Mouse (Mus musculus) mouse trophoblast stem cell (cell line): Measurements from ENCODE around the gene Rap1gap2.

Experiments used
- in situ Hi-C, 2 experiments: fragments of 300-500 bp; cut with MseI, MboI; formaldehyde crosslinking; loops; 2 replicates in 1 of 2; 3 replicates in 1 of 2; pipeline ENCODE4 v1.15.1; 2025

Rap1gap2 gene

GRCm38 (mm10) chr11:74537352-74537751 lies 73.4 kb downstream of the Rap1gap2 start:
- in situ Hi-C loops, result loop anchor here in 1 of 2 experiments (10.0 kb wide), 1 partner anchor 473 kb away; the partner anchor contains the start of gene Zfp616

GRCm38 (mm10) chr11:74536140-74536842 lies 74.4 kb downstream of the Rap1gap2 start:
- in situ Hi-C loops, result loop anchor here in 1 of 2 experiments (10.0 kb wide), 1 partner anchor 471 kb away; the partner anchor contains the start of gene Zfp616

- in situ Hi-C loops, result loop anchor here in 1 of 2 experiments (5.0 to 10.0 kb wide), 2 partner anchors 157 to 470 kb away; partner anchors contain the start of gene Zfp616
Measured at GRCm38 (mm10) chr11:74534380-74534779, 76.3 kb downstream of the Rap1gap2 start.

GRCm38 (mm10) chr11:74533050-74533449 lies 77.7 kb downstream of the Rap1gap2 start:
- in situ Hi-C loops, result loop anchor here in 1 of 2 experiments (5.0 to 10.0 kb wide), 2 partner anchors 156 to 468 kb away; partner anchors contain the start of gene Zfp616

- in situ Hi-C loops, result loop anchor here in 1 of 2 experiments (5.0 to 10.0 kb wide), 2 partner anchors 155 to 468 kb away; partner anchors contain the start of gene Zfp616
Measured at GRCm38 (mm10) chr11:74532401-74532800, 78.3 kb downstream of the Rap1gap2 start.

- in situ Hi-C loops, result loop anchor here in 1 of 2 experiments (5.0 to 10.0 kb wide), 2 partner anchors 154 to 467 kb away; partner anchors contain the start of gene Zfp616
Measured at GRCm38 (mm10) chr11:74531725-74532124, 79.0 kb downstream of the Rap1gap2 start.

- in situ Hi-C loops, result loop anchor here (5.0 to 10.0 kb wide), 3 partner anchors 125 to 465 kb away; partner anchors contain the start of gene Zfp616 (in 1 of the 2)
Measured at GRCm38 (mm10) chr11:74529803-74530202, 80.9 kb downstream of the Rap1gap2 start.

- in situ Hi-C loops, result loop anchor here (5.0 to 10.0 kb wide), 2 partner anchors 123 to 150 kb away; no protein-coding TSS in a partner anchor
Measured at GRCm38 (mm10) chr11:74527555-74527954, 83.2 kb downstream of the Rap1gap2 start.

GRCm38 (mm10) chr11:74526180-74527158 lies 84.2 kb downstream of the Rap1gap2 start:
- in situ Hi-C loops, result loop anchor here (5.0 to 10.0 kb wide), 2 partner anchors 122 to 149 kb away; no protein-coding TSS in a partner anchor

GRCm38 (mm10) chr11:74525605-74526004 lies 85.1 kb downstream of the Rap1gap2 start:
- in situ Hi-C loops, result loop anchor here (5.0 to 10.0 kb wide), 2 partner anchors 121 to 148 kb away; no protein-coding TSS in a partner anchor

- in situ Hi-C loops, result loop anchor here (5.0 to 10.0 kb wide), 2 partner anchors 120 to 148 kb away; no protein-coding TSS in a partner anchor
Measured at GRCm38 (mm10) chr11:74525205-74525604, 85.5 kb downstream of the Rap1gap2 start.

- in situ Hi-C loops, result loop anchor here in 1 of 2 experiments (10.0 kb wide), 1 partner anchor 120 kb away; no protein-coding TSS in a partner anchor
Measured at GRCm38 (mm10) chr11:74524050-74524965, 86.4 kb downstream of the Rap1gap2 start.

GRCm38 (mm10) chr11:74523210-74523951 lies 87.3 kb downstream of the Rap1gap2 start:
- in situ Hi-C loops, result loop anchor here in 1 of 2 experiments (10.0 kb wide), 1 partner anchor 119 kb away; no protein-coding TSS in a partner anchor

GRCm38 (mm10) chr11:74522487-74523209 lies 88.1 kb downstream of the Rap1gap2 start:
- in situ Hi-C loops, result loop anchor here in 1 of 2 experiments (10.0 kb wide), 1 partner anchor 118 kb away; no protein-coding TSS in a partner anchor

GRCm38 (mm10) chr11:74521981-74522486 lies 88.7 kb downstream of the Rap1gap2 start:
- in situ Hi-C loops, result loop anchor here in 1 of 2 experiments (10.0 kb wide), 1 partner anchor 117 kb away; no protein-coding TSS in a partner anchor

- in situ Hi-C loops, result loop anchor here in 1 of 2 experiments (10.0 kb wide), 1 partner anchor 115 kb away; no protein-coding TSS in a partner anchor
Measured at GRCm38 (mm10) chr11:74520201-74520600, 90.5 kb downstream of the Rap1gap2 start.

GRCm38 (mm10) chr11:74516112-74516511 lies 94.6 kb downstream of the Rap1gap2 start:
- in situ Hi-C loops, result no loop called here

- in situ Hi-C loops, result no loop called here
Measured at GRCm38 (mm10) chr11:74515046-74515445, 95.7 kb downstream of the Rap1gap2 start.
